Mouse (Mus musculus): ENCODE measurements around the gene Sez6l. TPM values are rescaled to one million over a fixed set of nuclear protein-coding genes. Genes with fewer than 3 reads are reported as not detected.
A peak's percentile ranks its signal among the peaks of the same experiment; 100 is the strongest.
"Not testable (repeated sequence)": the region's sequence is repeated elsewhere in the genome, so short reads cannot be mapped to it uniquely, and the experiment has no call there.

The Sez6l gene
- polyA plus RNA-seq, 1 experiment, result not detected

GRCm38 (mm10) chr5:112416673-112417072, 160.3 kb downstream of the Sez6l start:
- Histone ChIP-seq H3K27ac (replicated peaks; ENCODE audit: low read depth, low read length) (no peak overlapping the region), H3K4me3 (ENCODE audit: insufficient read depth, low read depth, low read length) (no peak overlapping the region), H3K4me1 (ENCODE audit: control insufficient read depth, insufficient read depth, insufficient read length, low read length) (no peaks in the 10 kb centered on the region)

DNA sequence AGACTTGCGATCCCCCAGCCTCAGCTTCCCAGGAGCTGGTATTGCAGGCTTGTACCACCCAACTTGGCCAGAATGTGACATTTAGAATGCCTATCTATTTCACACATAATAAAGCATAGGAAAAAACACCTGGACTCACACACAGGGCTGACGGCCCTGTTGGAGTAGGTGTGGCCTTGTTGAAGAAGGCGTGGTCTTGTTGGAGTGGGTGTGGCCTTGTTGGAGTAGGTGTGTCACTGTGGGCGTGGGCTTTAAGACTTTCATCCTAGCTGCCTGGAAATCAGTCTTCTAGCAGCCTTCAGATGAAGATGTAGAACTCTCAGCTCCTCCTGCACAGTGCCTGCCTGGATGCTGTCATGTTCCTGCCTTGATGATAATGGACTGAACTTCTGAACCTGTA, 164.2 kb downstream of the Sez6l start:
- not testable (repeated sequence) for H3K4me3 ChIP-seq (ENCODE audit: insufficient read depth, low read depth, low read length); H3K27ac ChIP-seq (replicated peaks; ENCODE audit: low read depth, low read length); H3K4me1 ChIP-seq (ENCODE audit: control insufficient read depth, insufficient read depth, insufficient read length, low read length)

GRCm38 (mm10) chr5:112411514-112412335, 165.3 kb downstream of the Sez6l start:
- H3K27ac ChIP-seq (replicated peaks; ENCODE audit: low read depth, low read length), result no peak overlapping the region
- H3K4me3 ChIP-seq (ENCODE audit: insufficient read depth, low read depth, low read length), result no peak overlapping the region
- no peaks in the 10 kb centered on the region for H3K4me1 ChIP-seq (ENCODE audit: control insufficient read depth, insufficient read depth, insufficient read length, low read length)

- no peaks in the 10 kb centered on the region for H3K4me1 ChIP-seq (ENCODE audit: control insufficient read depth, insufficient read depth, insufficient read length, low read length)
- H3K27ac ChIP-seq (replicated peaks; ENCODE audit: low read depth, low read length), result no peak overlapping the region
- H3K4me3 ChIP-seq (ENCODE audit: insufficient read depth, low read depth, low read length), result no peak overlapping the region
These were observed 165.9 kb downstream of the Sez6l start for GRCm38 (mm10) chr5:112411072-112411471.

DNA sequence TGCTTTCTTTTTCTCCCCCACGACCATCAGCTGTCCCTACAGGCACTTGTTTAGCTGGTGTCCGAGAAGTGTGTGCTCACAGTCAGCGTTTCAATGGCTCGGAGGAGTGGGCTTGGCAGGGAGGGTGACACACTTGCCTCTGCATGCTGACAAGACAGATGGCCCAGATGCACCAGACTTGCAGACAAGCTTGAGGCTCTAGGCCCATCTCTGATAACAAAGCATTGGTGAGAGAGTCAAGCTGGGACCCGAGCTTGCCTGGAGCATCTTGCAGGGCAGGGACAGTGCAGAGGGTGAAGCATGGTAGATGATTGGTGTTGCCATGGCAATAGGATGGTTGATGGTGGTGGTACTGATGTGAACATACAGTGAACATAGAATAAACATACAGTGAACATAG, 167.7 kb downstream of the Sez6l start:
- H3K4me1 ChIP-seq (ENCODE audit: control insufficient read depth, insufficient read depth, insufficient read length, low read length), result no peaks in the 10 kb centered on the region
- no peak overlapping the region for H3K27ac ChIP-seq (replicated peaks; ENCODE audit: low read depth, low read length)
- H3K4me3 ChIP-seq (ENCODE audit: insufficient read depth, low read depth, low read length), result no peak overlapping the region

GRCm38 (mm10) chr5:112406017-112406416, 171.0 kb downstream of the Sez6l start:
- Histone ChIP-seq H3K4me3 (ENCODE audit: insufficient read depth, low read depth, low read length) (no peak overlapping the region), H3K27ac (replicated peaks; ENCODE audit: low read depth, low read length) (no peak overlapping the region), H3K4me1 (ENCODE audit: control insufficient read depth, insufficient read depth, insufficient read length, low read length) (no peaks in the 10 kb centered on the region)

- no peak overlapping the region for H3K27ac ChIP-seq (replicated peaks; ENCODE audit: low read depth, low read length)
- H3K4me1 ChIP-seq (ENCODE audit: control insufficient read depth, insufficient read depth, insufficient read length, low read length), result no peaks in the 10 kb centered on the region
These were observed 174.5 kb downstream of the Sez6l start for GRCm38 (mm10) chr5:112402437-112402836.

DNA sequence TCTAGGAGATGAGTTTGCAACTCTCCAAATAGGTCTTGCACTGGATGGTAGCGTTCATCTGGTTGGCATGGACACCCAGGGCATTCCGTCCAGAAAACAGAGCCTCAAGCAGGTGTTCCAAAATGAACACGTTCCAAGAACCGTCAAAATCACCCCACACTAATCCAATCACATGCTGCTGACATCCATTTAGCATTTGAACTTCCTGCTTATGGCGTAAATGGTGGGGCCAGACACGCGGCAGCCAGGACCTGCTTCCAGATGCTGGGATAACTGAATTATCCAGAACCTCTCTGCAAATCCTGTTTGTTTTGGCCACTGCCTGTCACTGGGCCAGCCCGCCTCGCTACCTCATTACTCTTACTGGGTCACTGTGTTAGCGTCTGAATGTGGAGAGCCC, 177.7 kb downstream of the Sez6l start:
- Histone ChIP-seq H3K4me3 (ENCODE audit: insufficient read depth, low read depth, low read length) (no peak overlapping the region), H3K27ac (replicated peaks; ENCODE audit: low read depth, low read length) (no peak overlapping the region), H3K4me1 (ENCODE audit: control insufficient read depth, insufficient read depth, insufficient read length, low read length) (no peaks in the 10 kb centered on the region)

More at GRCm38 (mm10) chr5:112402437-112402836, 174.5 kb downstream of the Sez6l start:
- H3K4me3 ChIP-seq (ENCODE audit: insufficient read depth, low read depth, low read length), result no peak overlapping the region

GRCm38 (mm10) chr5:112396066-112396465, 180.9 kb downstream of the Sez6l start:
- Histone ChIP-seq H3K4me3 (ENCODE audit: insufficient read depth, low read depth, low read length) (no peak overlapping the region), H3K4me1 (ENCODE audit: control insufficient read depth, insufficient read depth, insufficient read length, low read length) (no peaks in the 10 kb centered on the region), H3K27ac (replicated peaks; ENCODE audit: low read depth, low read length) (no peak overlapping the region)

DNA sequence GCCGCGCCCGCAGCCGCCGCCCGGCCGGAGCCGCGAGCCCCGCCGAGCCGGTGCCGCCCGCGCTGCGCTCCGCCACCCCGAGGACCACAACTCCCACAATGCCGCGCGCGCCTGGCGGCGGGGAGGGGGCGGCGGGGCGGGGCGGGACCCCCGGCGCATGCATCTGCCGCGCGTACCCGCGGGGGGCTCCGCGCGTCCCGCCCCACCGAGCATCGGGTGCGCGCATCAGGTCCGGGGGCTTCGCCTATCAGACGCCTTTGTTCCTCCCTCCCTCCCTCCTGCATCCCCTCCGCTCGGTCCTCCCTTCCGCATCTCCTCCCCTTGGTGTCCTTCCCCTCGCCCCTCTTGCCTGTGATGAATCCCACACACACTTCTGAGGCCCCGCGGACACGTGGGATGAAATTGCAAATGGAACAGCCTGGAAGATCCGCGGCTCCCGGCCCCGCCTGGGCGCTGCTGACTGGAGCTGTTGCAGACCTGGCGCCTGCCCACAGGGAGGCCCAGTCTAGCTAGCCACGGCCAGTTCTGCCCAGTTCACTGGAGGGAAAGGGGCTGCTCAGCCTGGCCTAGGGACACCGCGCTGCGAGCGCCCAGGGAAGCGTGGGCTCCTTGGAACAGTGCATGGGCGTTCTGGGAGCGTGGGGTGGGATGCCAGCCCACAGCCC, 182.1 kb downstream of the Sez6l start, which contains the start of gene Asphd2:
Gene Asphd2 (minus strand): TSS at position 88 of the 665 bp plus-strand sequence.
- Histone ChIP-seq H3K27ac (replicated peaks; ENCODE audit: low read depth, low read length) (no peak within 1 kb of the TSS), H3K4me1 (ENCODE audit: control insufficient read depth, insufficient read depth, insufficient read length, low read length) (no peaks in the 10 kb centered on the region), H3K4me3 (ENCODE audit: insufficient read depth, low read depth, low read length) (peak within 1 kb of the TSS; percentile 31; the same call in 1 of the 2 replicates)

DNA sequence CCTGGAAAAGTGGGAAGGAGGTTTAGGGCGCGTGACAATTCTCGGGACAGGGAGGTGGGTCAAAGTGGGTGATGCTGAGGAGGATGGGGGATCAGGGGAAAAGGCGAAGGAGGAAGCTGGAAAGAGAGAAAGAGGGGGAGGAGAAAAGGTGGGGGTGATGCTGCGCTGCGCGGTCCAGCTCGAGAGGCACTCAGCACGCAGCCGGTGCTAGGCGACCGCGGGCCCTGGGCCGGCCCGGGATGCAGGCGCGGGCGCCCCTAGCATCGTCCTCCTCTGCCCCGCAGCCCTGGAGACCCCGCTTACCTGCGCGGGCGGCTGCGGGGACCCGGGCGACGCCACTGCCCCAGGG, 182.6 kb downstream of the Sez6l start:
- no peak overlapping the region for H3K27ac ChIP-seq (replicated peaks; ENCODE audit: low read depth, low read length)
- H3K4me1 ChIP-seq (ENCODE audit: control insufficient read depth, insufficient read depth, insufficient read length, low read length), result no peaks in the 10 kb centered on the region
- H3K4me3 ChIP-seq (ENCODE audit: insufficient read depth, low read depth, low read length), result 0 out of 2 replicates have a peak overlapping the region, but pooled peaks have one; percentile 10

DNA sequence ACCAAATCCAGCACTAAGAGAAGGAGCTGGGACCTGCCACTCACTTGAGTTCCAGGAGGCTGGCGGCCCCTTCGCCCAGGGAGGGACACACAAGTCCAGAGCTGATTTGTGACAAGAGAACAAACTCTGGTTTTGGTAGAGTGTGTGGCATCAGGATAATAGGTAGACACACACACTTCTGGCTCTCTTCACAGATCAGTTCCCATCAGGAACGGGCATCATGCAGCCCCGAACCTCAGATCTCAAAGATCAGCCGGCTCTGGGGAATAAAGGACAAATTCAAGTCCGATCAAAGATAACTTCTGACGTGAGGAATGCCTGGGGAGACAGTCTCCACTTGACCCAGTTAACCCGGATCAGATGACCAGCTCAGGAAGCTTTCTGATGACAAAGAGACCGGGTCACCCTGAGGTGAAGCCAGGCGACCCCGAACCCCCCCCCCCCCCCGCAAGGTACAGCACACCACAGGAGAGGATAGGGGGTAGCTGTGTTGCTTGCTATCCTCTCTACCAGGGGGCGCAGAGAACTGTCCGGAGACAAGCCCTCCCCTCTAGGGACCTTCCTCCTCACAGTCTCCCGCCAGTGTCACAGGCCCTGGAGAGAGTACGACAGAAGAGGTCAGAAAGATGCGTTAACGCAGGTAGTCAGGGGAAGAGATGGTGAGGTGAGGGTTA, 183.1 kb downstream of the Sez6l start:
- H3K4me3 ChIP-seq (ENCODE audit: insufficient read depth, low read depth, low read length), result 0 out of 2 replicates have a peak overlapping the region, but pooled peaks have one; percentile 10
- no peaks in the 10 kb centered on the region for H3K4me1 ChIP-seq (ENCODE audit: control insufficient read depth, insufficient read depth, insufficient read length, low read length)

GRCm38 (mm10) chr5:112391676-112392323, 185.2 kb downstream of the Sez6l start:
- Histone ChIP-seq H3K4me1 (ENCODE audit: control insufficient read depth, insufficient read depth, insufficient read length, low read length) (no peaks in the 10 kb centered on the region), H3K27ac (replicated peaks; ENCODE audit: low read depth, low read length) (no peak overlapping the region), H3K4me3 (ENCODE audit: insufficient read depth, low read depth, low read length) (no peak overlapping the region)

More for the DNA sequence above, 183.1 kb downstream of the Sez6l start:
- no peak overlapping the region for H3K27ac ChIP-seq (replicated peaks; ENCODE audit: low read depth, low read length)

- Histone ChIP-seq H3K4me1 (ENCODE audit: control insufficient read depth, insufficient read depth, insufficient read length, low read length) (no peaks in the 10 kb centered on the region), H3K4me3 (ENCODE audit: insufficient read depth, low read depth, low read length) (no peak overlapping the region), H3K27ac (replicated peaks; ENCODE audit: low read depth, low read length) (no peak overlapping the region)
These were observed 186.0 kb downstream of the Sez6l start for GRCm38 (mm10) chr5:112391002-112391401.

DNA sequence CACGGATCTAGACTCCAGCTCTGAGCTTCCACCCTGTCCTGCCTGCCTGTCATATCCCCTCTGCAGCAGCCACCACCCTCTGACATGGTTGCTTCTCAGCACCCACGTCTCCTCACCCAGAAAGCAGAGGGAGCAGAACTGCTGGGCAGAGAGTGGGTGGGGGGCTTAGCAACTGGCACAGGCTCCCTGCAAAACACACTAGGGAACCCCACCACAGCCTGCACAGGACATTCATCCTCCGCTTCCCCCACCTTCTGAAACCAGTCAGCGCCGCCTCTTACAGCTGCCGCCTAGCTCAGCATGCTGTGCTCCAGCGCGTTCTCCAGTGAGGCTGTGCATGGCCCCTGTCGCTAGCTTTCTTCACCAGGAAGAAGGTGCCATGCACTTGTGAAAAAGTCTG, 187.6 kb downstream of the Sez6l start:
- no peaks in the 10 kb centered on the region for H3K4me1 ChIP-seq (ENCODE audit: control insufficient read depth, insufficient read depth, insufficient read length, low read length)
- H3K27ac ChIP-seq (replicated peaks; ENCODE audit: low read depth, low read length), result no peak overlapping the region
- H3K4me3 ChIP-seq (ENCODE audit: insufficient read depth, low read depth, low read length), result no peak overlapping the region

Measured in brown adipose tissue, adult 24 weeks (tissue).